Mouse (Mus musculus): Measurements from ENCODE around the gene Slc16a13. TPM values are rescaled to one million over a fixed set of nuclear protein-coding genes. Genes with fewer than 3 reads are reported as not detected.

The Slc16a13 gene
- total and polyA plus RNA-seq, 2 experiments from 2014 or later, result 4.5 to 5.5 TPM

DNA sequence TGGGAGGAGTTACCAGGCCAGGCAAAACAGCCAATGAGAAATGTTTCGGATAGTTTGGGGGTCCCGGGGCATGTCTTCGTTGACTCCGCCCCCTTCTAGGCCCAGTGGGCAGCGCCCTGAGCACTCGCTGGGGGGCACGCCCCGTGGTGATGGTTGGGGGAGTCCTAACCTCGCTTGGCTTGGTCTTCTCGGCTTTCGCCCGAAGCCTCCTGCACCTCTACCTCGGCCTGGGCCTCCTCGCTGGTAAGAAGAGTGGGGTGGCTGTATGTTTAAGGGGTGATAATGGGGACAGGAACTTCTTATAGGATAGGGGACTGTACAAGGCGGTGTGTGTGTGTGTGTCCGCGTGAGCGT is 6.0 kb downstream of the Slc16a13 start:
- H3K27me3 ChIP-seq (ENCODE audit: control insufficient read depth, insufficient read depth, low read length), result peaks cover 52% of the 10 kb centered on the region
- H3K9me3 ChIP-seq (replicated peaks; ENCODE audit: control insufficient read depth, low read length), result no peaks in the 10 kb centered on the region
- 10% methylated on average over 18 of the region's 18 CpGs for WGBS
- H3K27ac ChIP-seq (ENCODE audit: low read depth), result no peak overlapping the region
- ATAC-seq (ENCODE audit: insufficient read depth, low read depth) (no peak), DNase-seq (ENCODE audit: low spot score) (no peak)
- 0 out of 2 replicates have a peak, but pooled peaks cover 7% of the 10 kb centered on the region for H3K4me1 ChIP-seq (ENCODE audit: control insufficient read depth, insufficient read depth)
- H3K4me3 ChIP-seq (ENCODE audit: low read depth, low read length), result peak overlapping the region; percentile 37
- peak overlapping the region; percentile 61; the same call in 1 of the 2 replicates for H3K4me2 ChIP-seq (ENCODE audit: low read depth, low read length)
- no peaks in the 10 kb centered on the region for H3K36me3 ChIP-seq (replicated peaks; ENCODE audit: control insufficient read depth, insufficient read depth, low read length)
- no peak overlapping the region for H3K9ac ChIP-seq (replicated peaks; ENCODE audit: low read depth, low read length)
- TF ChIP-seq EP300 (IDR thresholded peaks at IDR 0.05; ENCODE audit: low read depth) (no peak), CTCF (IDR thresholded peaks at IDR 0.05; ENCODE audit: low read depth) (no peak)

DNA sequence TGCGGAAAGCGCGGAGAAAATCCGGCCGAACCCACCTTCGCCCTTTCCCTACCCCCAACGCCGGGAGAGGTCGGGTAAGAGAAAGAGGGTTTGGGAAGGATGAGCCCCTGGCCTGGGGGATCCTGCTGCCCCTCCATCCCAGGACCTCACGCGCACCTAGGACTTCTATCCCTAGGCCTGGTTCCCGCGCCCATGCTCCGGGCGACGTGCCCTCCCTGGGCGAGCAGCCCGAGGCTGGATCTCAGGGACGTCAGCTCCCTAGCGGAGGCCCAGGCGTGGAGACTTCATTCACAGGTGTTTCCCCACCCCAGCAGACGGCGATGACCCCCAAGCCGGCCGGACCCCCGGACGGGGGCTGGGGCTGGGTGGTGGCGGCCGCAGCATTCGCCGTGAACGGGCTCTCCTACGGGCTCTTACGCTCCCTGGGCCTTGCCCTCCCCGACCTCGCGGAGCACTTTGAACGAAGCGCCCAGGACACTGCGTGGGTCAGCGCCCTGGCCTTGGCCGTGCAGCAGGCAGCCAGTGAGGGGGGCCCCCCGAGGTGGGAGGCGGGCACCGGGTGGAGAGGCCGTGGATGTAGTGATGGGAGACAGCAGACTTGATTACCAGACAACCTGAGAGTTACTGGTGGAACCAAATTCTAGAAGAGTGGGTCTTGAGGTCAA is 6.5 kb downstream of the Slc16a13 start:
- H3K4me2 ChIP-seq (ENCODE audit: low read depth, low read length), result peak overlapping the region; percentile 61
- WGBS, result under 1% methylated on average over 45 of the region's 46 CpGs
- DNase-seq (ENCODE audit: low spot score) (no peak), ATAC-seq (ENCODE audit: insufficient read depth, low read depth) (peak; percentile 21; the same call in 1 of the 2 replicates)
- TF ChIP-seq EP300 (IDR thresholded peaks at IDR 0.05; ENCODE audit: low read depth) (no peak), CTCF (IDR thresholded peaks at IDR 0.05; ENCODE audit: low read depth) (no peak)
- H3K9ac ChIP-seq (replicated peaks; ENCODE audit: low read depth, low read length), result 0 out of 2 replicates have a peak overlapping the region, but pooled peaks have one; percentile 35
- H3K4me3 ChIP-seq (ENCODE audit: low read depth, low read length), result peak overlapping the region; percentile 37
- no peaks in the 10 kb centered on the region for H3K36me3 ChIP-seq (replicated peaks; ENCODE audit: control insufficient read depth, insufficient read depth, low read length)
- 0 out of 2 replicates have a peak, but pooled peaks cover 7% of the 10 kb centered on the region for H3K4me1 ChIP-seq (ENCODE audit: control insufficient read depth, insufficient read depth)
- no peak overlapping the region for H3K27ac ChIP-seq (ENCODE audit: low read depth)
- H3K9me3 ChIP-seq (replicated peaks; ENCODE audit: control insufficient read depth, low read length), result no peaks in the 10 kb centered on the region
- peaks cover 52% of the 10 kb centered on the region for H3K27me3 ChIP-seq (ENCODE audit: control insufficient read depth, insufficient read depth, low read length)

DNA sequence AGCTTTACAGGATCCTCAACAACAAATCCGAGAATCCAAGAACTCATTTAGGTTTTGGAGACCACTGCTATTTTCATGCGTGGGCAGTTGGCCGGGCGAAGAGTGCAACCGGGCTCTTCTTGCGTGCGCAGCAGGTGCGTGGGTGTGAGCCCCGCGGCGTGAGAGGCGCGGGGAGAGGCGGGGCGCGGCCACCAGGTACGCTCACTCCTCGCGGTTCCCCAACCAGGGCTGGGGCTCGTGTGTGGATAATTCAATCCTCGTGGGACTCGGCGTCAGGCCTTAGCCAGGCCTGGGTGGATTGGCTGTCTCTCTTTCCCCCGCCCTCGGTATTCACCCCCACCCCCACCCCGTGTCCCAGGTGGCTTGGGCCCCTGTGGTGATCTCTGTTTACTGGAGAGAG is 7.1 kb downstream of the Slc16a13 start:
- Histone ChIP-seq H3K9me3 (replicated peaks; ENCODE audit: control insufficient read depth, low read length) (no peaks in the 10 kb centered on the region), H3K4me2 (ENCODE audit: low read depth, low read length) (peak overlapping the region; percentile 61), H3K27me3 (ENCODE audit: control insufficient read depth, insufficient read depth, low read length) (peaks cover 52% of the 10 kb centered on the region), H3K9ac (replicated peaks; ENCODE audit: low read depth, low read length) (0 out of 2 replicates have a peak overlapping the region, but pooled peaks have one; percentile 35), H3K27ac (ENCODE audit: low read depth) (no peak overlapping the region), H3K4me3 (ENCODE audit: low read depth, low read length) (peak overlapping the region; percentile 37; the same call in 1 of the 2 replicates), H3K36me3 (replicated peaks; ENCODE audit: control insufficient read depth, insufficient read depth, low read length) (no peaks in the 10 kb centered on the region), H3K4me1 (ENCODE audit: control insufficient read depth, insufficient read depth) (0 out of 2 replicates have a peak, but pooled peaks cover 7% of the 10 kb centered on the region)
- WGBS, result 9% methylated on average over 26 of the region's 26 CpGs
- ATAC-seq (ENCODE audit: insufficient read depth, low read depth), result no peak
- DNase-seq (ENCODE audit: low spot score), result no peak
- TF ChIP-seq EP300 (IDR thresholded peaks at IDR 0.05; ENCODE audit: low read depth), result no peak
- no peak for TF ChIP-seq CTCF (IDR thresholded peaks at IDR 0.05; ENCODE audit: low read depth)

DNA sequence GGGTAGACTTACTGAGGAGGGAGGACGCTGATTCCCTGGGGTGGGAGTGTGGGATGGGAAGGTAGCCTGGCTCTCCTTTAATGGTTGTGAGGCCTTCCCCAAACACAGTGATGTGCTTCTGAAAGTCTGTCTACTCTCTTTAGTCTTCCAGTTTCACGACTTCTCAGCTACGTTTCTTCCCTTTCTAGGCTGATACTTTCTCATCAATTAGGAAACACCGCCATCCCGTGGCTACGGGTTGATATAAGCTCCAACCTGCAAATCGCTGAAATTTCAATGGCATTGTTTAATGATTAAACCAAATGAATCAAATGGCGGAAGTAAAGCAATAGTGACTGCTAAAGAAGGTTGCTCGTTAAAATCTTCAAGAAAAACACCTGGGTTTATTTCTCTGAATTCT is 8.0 kb downstream of the Slc16a13 start:
- no peak overlapping the region for H3K4me2 ChIP-seq (ENCODE audit: low read depth, low read length)
- H3K4me1 ChIP-seq (ENCODE audit: control insufficient read depth, insufficient read depth), result 0 out of 2 replicates have a peak, but pooled peaks cover 7% of the 10 kb centered on the region
- H3K27me3 ChIP-seq (ENCODE audit: control insufficient read depth, insufficient read depth, low read length), result peaks cover 52% of the 10 kb centered on the region
- no peak overlapping the region for H3K9ac ChIP-seq (replicated peaks; ENCODE audit: low read depth, low read length)
- TF ChIP-seq CTCF (IDR thresholded peaks at IDR 0.05; ENCODE audit: low read depth), result peak; percentile 77
- TF ChIP-seq EP300 (IDR thresholded peaks at IDR 0.05; ENCODE audit: low read depth), result no peak
- H3K27ac ChIP-seq (ENCODE audit: low read depth), result no peak overlapping the region
- no peaks in the 10 kb centered on the region for H3K36me3 ChIP-seq (replicated peaks; ENCODE audit: control insufficient read depth, insufficient read depth, low read length)
- ATAC-seq (ENCODE audit: insufficient read depth, low read depth) (peak; percentile 43; the same call in 1 of the 2 replicates), DNase-seq (ENCODE audit: low spot score) (peak; percentile 68)
- no peak overlapping the region for H3K4me3 ChIP-seq (ENCODE audit: low read depth, low read length)
- WGBS, result 15% methylated on average over 9 of the region's 9 CpGs
- no peaks in the 10 kb centered on the region for H3K9me3 ChIP-seq (replicated peaks; ENCODE audit: control insufficient read depth, low read length)

DNA sequence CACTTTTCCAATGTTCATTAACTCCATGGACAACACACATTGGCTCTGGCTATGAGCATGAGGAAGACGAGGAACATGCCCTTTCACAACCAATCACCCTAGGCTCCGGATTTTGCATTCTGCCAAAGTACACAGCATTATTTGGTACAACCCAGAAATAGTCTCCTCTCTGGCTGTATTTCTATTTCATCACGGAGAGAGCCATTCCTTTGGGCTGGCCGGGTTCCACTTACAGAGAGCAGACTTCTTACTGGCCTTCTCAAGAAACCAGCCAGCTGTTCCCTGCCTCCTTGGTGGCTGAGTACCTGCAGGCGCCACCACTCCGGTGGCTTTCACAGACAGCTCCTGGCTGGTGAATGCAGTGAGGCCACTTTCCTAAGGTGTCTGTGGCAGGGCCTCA is 8.4 kb downstream of the Slc16a13 start, which contains the start of gene Slc16a11:
Gene Slc16a11, plus strand, starts transcription at position 330 of the 400 bp plus-strand sequence.
- Histone ChIP-seq H3K36me3 (replicated peaks; ENCODE audit: control insufficient read depth, insufficient read depth, low read length) (no peaks in the 10 kb centered on the region), H3K4me1 (ENCODE audit: control insufficient read depth, insufficient read depth) (0 out of 2 replicates have a peak, but pooled peaks cover 7% of the 10 kb centered on the region), H3K27me3 (ENCODE audit: control insufficient read depth, insufficient read depth, low read length) (peaks cover 52% of the 10 kb centered on the region), H3K4me2 (ENCODE audit: low read depth, low read length) (peak within 1 kb of the TSS; percentile 61), H3K9me3 (replicated peaks; ENCODE audit: control insufficient read depth, low read length) (no peaks in the 10 kb centered on the region), H3K4me3 (ENCODE audit: low read depth, low read length) (0 out of 2 replicates have a peak within 1 kb of the TSS, but pooled peaks have one; percentile 37), H3K9ac (replicated peaks; ENCODE audit: low read depth, low read length) (no peak within 1 kb of the TSS), H3K27ac (ENCODE audit: low read depth) (no peak within 1 kb of the TSS)
- ATAC-seq (ENCODE audit: insufficient read depth, low read depth) (no peak), DNase-seq (ENCODE audit: low spot score) (no peak)
- no peak for TF ChIP-seq EP300 (IDR thresholded peaks at IDR 0.05; ENCODE audit: low read depth)
- TF ChIP-seq CTCF (IDR thresholded peaks at IDR 0.05; ENCODE audit: low read depth), result no peak
- WGBS, result 56% methylated on average over 6 of the region's 6 CpGs

Measured in heart, postnatal 0 days (tissue).